Mouse (Mus musculus) thymus, adult 2 months (tissue): Measurements from ENCODE around the gene Phldb1.

Experiments used
- CTCF ChIP-seq: fragments of 200-500 bp; IDR thresholded peaks from 2 replicates; pipeline ENCODE4 v1.5.1; 2012; ENCODE audit warnings: mild to moderate bottlenecking, control low read depth, low read length, moderate library complexity, borderline replicate concordance; ENCODE audit not compliant: control insufficient read depth, poor library complexity, insufficient read depth; ENCODE audit errors: extremely low read depth
- POLR2A ChIP-seq: fragments of 200-500 bp; IDR thresholded peaks from 2 replicates; pipeline ENCODE4 v1.6.1; 2012; ENCODE audit warnings: mild to moderate bottlenecking, low read length, control low read depth, moderate library complexity; ENCODE audit not compliant: control insufficient read depth, poor library complexity, insufficient read depth; ENCODE audit errors: extremely low read depth

DNA sequence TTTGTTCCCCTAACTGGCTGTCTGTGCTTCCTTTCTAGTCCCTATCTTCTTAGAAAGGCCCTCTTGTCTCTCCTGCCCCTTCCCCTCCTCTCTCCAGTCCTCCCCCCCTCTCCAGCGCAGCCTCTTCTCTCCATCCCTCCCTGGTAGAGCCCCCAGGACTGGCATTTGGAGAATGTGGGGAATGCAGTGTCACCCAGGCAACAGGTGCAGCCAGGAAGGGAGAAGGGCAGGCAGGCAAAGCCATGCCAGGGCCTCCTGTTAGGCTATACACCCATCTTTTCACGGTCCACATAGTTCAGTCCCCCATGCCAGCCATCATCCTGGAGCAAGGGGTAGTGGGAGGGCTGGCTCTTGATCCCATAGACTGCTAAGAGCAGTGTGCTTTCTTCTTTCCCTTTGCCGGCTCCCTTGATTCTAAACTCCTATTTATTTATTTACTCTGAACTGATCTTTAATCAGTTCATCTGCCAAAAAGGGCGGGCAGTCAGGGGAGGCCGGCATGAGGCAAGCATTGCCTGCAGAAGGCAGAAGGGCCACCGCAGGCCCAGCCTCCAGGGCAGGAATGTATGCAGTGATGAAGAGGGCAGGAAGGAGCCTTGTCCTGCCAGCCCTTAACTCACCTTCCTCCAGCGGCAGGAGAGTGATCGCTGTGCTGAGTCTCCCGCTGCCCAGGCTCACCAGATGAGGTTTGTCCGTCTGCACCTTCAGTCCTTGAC lies 8.4 kb downstream of the Phldb1 start:
- TF ChIP-seq POLR2A (no peak), CTCF (no peak)
